Mouse (Mus musculus) Muller cell, postnatal 12 days (primary cell): ENCODE measurements at regions not wholly inside any gene's neighbourhood (a gene's known extent, or its start where the extent isn't known, plus 50 kb on each side); places are given as distances from the start of the nearest gene placed in this dataset.

Source experiments
- DNase-seq: peaks from one replicate; pipeline ENCODE4 v3.0.0-alpha.2; 2015; ENCODE audit errors: inconsistent ontology term

DNA sequence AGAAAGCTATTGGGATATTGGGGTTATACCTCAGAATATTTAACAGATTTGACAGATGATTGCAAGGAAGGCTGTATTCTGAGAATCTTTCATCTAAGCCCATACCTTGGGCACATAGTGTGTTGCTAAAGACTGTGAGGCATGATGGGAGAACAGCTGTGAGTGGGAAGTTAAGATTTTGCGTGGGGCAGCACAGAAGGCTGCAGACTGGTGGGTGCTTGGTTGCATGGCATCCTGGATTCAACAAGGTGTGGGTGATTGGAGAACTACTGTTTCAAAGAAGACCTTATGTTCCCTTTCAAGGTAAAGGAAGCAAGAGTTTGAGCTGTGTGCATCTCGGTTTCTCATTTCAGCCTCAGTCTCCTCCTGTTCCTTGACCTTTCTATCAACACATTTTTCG is 584.8 kb downstream of the Sh2d4b start:
- no peak for DNase-seq

DNA sequence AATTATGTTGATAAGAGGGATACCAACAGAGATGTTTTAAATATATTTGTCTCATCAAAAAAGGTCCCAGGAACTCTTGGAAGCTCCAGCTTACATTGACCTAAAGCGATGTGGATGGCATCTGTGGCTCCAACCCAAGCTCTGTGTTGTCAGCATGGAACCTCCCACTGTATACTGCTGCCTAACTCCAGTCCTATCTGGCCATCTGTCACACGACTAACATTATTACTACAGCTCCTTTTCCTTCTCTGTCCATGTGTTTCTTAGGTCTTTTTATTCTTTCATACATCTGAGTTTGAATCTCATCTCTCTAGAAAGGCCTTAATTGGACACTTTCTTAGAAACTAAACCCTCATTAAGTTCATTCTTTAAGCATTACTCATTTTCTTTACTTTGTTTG is 613.9 kb downstream of the Sh2d4b start:
- peak; percentile 37 for DNase-seq

DNA sequence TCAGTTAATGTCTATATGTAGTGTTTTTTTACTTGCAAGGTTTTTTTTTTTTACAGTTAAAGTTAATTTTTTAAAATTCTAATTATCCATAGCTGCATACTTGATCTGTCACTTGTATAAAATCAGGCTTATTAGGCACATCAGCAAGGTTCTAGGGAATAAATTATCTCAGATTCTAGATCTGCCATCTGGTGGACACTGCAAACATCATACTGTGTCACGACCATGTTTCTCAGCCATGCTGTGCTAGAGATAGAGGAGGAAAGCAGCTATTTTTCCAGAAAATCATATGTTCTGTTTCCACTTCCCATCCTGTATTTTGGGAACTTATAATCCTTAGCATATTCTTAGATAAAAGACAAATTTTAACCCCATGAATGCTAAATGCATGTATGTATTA is 617.7 kb downstream of the Sh2d4b start:
- no peak for DNase-seq

DNA sequence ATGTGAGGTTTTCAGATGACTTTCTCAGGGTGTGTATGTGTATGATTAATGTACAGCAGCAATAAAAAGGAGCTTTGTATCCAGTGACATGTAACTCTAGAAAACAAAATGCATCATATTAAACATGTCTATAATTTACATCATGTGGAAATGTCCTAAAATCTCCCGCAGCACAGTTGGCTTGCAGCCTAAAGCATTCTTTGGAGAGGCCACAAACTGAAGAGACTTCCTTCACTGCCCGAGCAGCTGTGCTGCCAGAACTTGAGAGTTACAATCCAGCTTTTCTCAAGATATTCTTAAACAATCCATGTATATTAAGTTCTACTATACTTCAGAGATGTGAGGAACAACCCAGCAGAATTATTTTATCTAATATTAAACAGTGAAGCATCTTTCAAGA is 631.4 kb downstream of the Sh2d4b start:
- no peak for DNase-seq

DNA sequence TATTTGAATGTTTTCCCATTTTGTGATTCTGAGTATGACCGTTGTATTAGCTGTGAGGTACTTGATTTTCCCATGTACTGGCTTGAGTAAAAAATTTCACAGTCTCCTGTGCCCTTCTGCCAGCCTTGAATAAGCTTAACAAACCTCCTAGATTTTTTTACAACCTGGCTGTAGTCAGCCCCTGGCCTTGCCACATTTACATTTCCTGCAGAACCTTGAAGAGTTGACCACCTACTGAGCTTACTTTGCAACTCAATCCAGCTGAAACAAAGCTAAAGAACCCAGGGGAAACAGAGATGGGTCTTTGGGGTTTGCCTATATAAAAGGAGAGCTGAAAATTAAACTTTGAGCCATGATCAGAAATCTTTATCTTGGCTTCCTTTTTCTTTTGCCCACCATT is 661.0 kb downstream of the Sh2d4b start:
- DNase-seq = no peak

DNA sequence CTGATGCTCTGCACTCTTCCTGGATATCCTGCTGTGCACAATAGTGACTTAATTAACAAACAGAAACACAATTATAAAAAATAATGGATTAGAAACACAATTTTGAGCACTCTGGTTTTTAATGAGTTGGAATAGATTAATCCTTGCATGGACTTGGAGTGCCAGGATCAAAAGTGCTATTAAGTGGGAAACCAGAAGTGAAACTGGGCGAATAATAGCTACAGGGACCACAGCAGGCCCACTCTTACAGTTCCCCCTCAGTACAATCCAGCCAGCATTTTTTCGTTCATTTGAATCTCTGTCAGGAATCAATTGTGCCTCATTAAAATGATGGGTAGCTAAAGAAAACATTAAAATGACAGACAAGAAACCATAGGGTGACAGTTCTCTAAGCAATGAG is 668.7 kb downstream of the Sh2d4b start:
- peak; percentile 72 for DNase-seq
